Mouse (Mus musculus): ENCODE measurements around the gene Banp.

- TF ChIP-seq CTCF (IDR thresholded peaks at IDR 0.05; ENCODE audit: extremely low read depth, insufficient read depth, low read length) (no peak), POLR2A (IDR thresholded peaks at IDR 0.05; ENCODE audit: extremely low read depth, insufficient read depth, low read length) (no peak)
These were observed 36.7 kb upstream of the Banp start for GRCm38 (mm10) chr8:121912831-121913230.
